Mouse (Mus musculus): ENCODE measurements around the gene Unc119. TPM values are rescaled to one million over a fixed set of nuclear protein-coding genes. Genes with fewer than 3 reads are reported as not detected.

Unc119 gene
- polyA plus RNA-seq, 1 experiment from 2014 or later = 48.1 TPM

GRCm38 (mm10) chr11:78396950-78397349, 53.7 kb downstream of the Unc119 start:
- H3K4me1 ChIP-seq (ENCODE audit: control insufficient read depth, insufficient read depth, low read length) = no peaks in the 10 kb centered on the region
- no peak overlapping the region for H3K27ac ChIP-seq (ENCODE audit: low read depth, low read length)
- no peaks in the 10 kb centered on the region for H3K9me3 ChIP-seq (replicated peaks; ENCODE audit: control insufficient read depth, low read length)
- peaks cover 13% of the 10 kb centered on the region for H3K27me3 ChIP-seq (ENCODE audit: control insufficient read depth, insufficient read depth, low read length)
- H3K9ac ChIP-seq (ENCODE audit: low read depth, low read length) = no peak overlapping the region
- ATAC-seq (replicated peaks; ENCODE audit: insufficient number of reproducible peaks, low FRiP score, low TSS enrichment) = no peak
- H3K4me3 ChIP-seq (ENCODE audit: low read depth, low read length) = 0 out of 2 replicates have a peak overlapping the region, but pooled peaks have one; percentile 8
- WGBS (ENCODE audit: insufficient replicate concordance) = 45% methylated on average over 11 of the region's 11 CpGs
- H3K4me2 ChIP-seq = peak overlapping the region; percentile 50
- no peaks in the 10 kb centered on the region for H3K36me3 ChIP-seq (ENCODE audit: control insufficient read depth, insufficient read depth, low read length)

DNA sequence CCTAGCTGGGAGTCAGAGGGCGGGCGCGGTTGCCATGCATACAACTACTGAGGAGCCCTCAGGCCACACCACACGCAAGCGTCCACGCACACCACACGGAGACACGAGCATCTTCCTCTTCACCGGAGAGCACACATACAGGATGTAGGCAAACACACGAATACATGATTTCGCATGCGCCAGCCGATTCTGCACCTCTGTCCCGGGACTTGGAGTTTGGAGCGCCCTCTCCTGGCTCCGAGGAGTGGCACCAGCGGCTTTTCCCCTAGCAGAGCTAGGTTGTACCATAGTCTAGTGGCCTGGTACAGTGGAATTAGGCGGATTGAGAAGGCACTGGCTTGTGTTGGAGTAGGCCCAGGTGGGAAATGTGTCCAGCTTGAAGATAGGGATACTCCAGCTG, 54.1 kb downstream of the Unc119 start:
- no peak overlapping the region for H3K27ac ChIP-seq (ENCODE audit: low read depth, low read length)
- no peaks in the 10 kb centered on the region for H3K4me1 ChIP-seq (ENCODE audit: control insufficient read depth, insufficient read depth, low read length)
- no peak overlapping the region for H3K9ac ChIP-seq (ENCODE audit: low read depth, low read length)
- H3K4me2 ChIP-seq = peak overlapping the region; percentile 50
- peaks cover 13% of the 10 kb centered on the region for H3K27me3 ChIP-seq (ENCODE audit: control insufficient read depth, insufficient read depth, low read length)
- 0 out of 2 replicates have a peak overlapping the region, but pooled peaks have one; percentile 8 for H3K4me3 ChIP-seq (ENCODE audit: low read depth, low read length)
- WGBS (ENCODE audit: insufficient replicate concordance) = 11% methylated on average over 18 of the region's 18 CpGs
- H3K9me3 ChIP-seq (replicated peaks; ENCODE audit: control insufficient read depth, low read length) = no peaks in the 10 kb centered on the region
- H3K36me3 ChIP-seq (ENCODE audit: control insufficient read depth, insufficient read depth, low read length) = no peaks in the 10 kb centered on the region
- no peak for ATAC-seq (replicated peaks; ENCODE audit: insufficient number of reproducible peaks, low FRiP score, low TSS enrichment)

GRCm38 (mm10) chr11:78398212-78398611, 54.9 kb downstream of the Unc119 start:
- Histone ChIP-seq H3K36me3 (ENCODE audit: control insufficient read depth, insufficient read depth, low read length) (no peaks in the 10 kb centered on the region), H3K9me3 (replicated peaks; ENCODE audit: control insufficient read depth, low read length) (no peaks in the 10 kb centered on the region), H3K27ac (ENCODE audit: low read depth, low read length) (no peak overlapping the region), H3K4me2 (no peak overlapping the region), H3K27me3 (ENCODE audit: control insufficient read depth, insufficient read depth, low read length) (peaks cover 13% of the 10 kb centered on the region), H3K9ac (ENCODE audit: low read depth, low read length) (no peak overlapping the region), H3K4me1 (ENCODE audit: control insufficient read depth, insufficient read depth, low read length) (no peaks in the 10 kb centered on the region), H3K4me3 (ENCODE audit: low read depth, low read length) (no peak overlapping the region)
- no peak for ATAC-seq (replicated peaks; ENCODE audit: insufficient number of reproducible peaks, low FRiP score, low TSS enrichment)
- 69% methylated on average over 6 of the region's 6 CpGs for WGBS (ENCODE audit: insufficient replicate concordance)

Other genes starting within 250 kb of the Unc119 start
- 22.4 and 26.9 TPM in 2 replicates for gene Fam222b, start 248.8 kb upstream of the Unc119 start, polyA plus RNA-seq (2014; fragmentation: Nextera tagmentation; extraction: Ambion mirVana)
- 34.2 and 38.4 TPM in 2 replicates for gene Traf4, start 177.9 kb upstream of the Unc119 start, polyA plus RNA-seq (2014; fragmentation: Nextera tagmentation; extraction: Ambion mirVana)
- 9.9 and 10.6 TPM in 2 replicates for gene Nek8, start 166.8 kb upstream of the Unc119 start, polyA plus RNA-seq (2014; fragmentation: Nextera tagmentation; extraction: Ambion mirVana)
- 16.1 and 16.3 TPM in 2 replicates for gene Tlcd1, start 166.8 kb upstream of the Unc119 start, polyA plus RNA-seq (2014; fragmentation: Nextera tagmentation; extraction: Ambion mirVana)
- 1,064 and 1,178 TPM in 2 replicates for gene Rpl23a, start 159.9 kb upstream of the Unc119 start, polyA plus RNA-seq (2014; fragmentation: Nextera tagmentation; extraction: Ambion mirVana)
- gene Rab34, start 155.1 kb upstream of the Unc119 start, polyA plus RNA-seq (2014; fragmentation: Nextera tagmentation; extraction: Ambion mirVana) = 62.2 and 62.5 TPM in 2 replicates
- gene Proca1, start 150.1 kb upstream of the Unc119 start, polyA plus RNA-seq (2014; fragmentation: Nextera tagmentation; extraction: Ambion mirVana) = 4.2 TPM in 2 replicates
- 50.2 and 55.1 TPM in 2 replicates for gene Sdf2, start 97.7 kb upstream of the Unc119 start, polyA plus RNA-seq (2014; fragmentation: Nextera tagmentation; extraction: Ambion mirVana)
- gene Supt6, start 97.5 kb upstream of the Unc119 start, polyA plus RNA-seq (2014; fragmentation: Nextera tagmentation; extraction: Ambion mirVana) = 15.2 and 22.2 TPM in 2 replicates
- 69.4 and 86.5 TPM in 2 replicates for gene 2610507B11Rik, start 81.7 kb upstream of the Unc119 start, polyA plus RNA-seq (2014; fragmentation: Nextera tagmentation; extraction: Ambion mirVana)
- gene BC030499, start 52.6 kb upstream of the Unc119 start, polyA plus RNA-seq (2014; fragmentation: Nextera tagmentation; extraction: Ambion mirVana) = 0.17 TPM in 1 of 2 replicates, not detected in the other
- gene Spag5, start 42.0 kb upstream of the Unc119 start, polyA plus RNA-seq (2014; fragmentation: Nextera tagmentation; extraction: Ambion mirVana) = 31.7 and 32.8 TPM in 2 replicates
- 11.2 and 12.4 TPM in 2 replicates for gene Aldoc, start 20.5 kb upstream of the Unc119 start, polyA plus RNA-seq (2014; fragmentation: Nextera tagmentation; extraction: Ambion mirVana)
- gene Pigs, start 15.1 kb upstream of the Unc119 start, polyA plus RNA-seq (2014; fragmentation: Nextera tagmentation; extraction: Ambion mirVana) = 58.7 and 61.8 TPM in 2 replicates
- gene Foxn1, start 43.1 kb downstream of the Unc119 start, polyA plus RNA-seq (2014; fragmentation: Nextera tagmentation; extraction: Ambion mirVana) = 0.07 and 0.29 TPM in 2 replicates
- gene Slc13a2, start 78.7 kb downstream of the Unc119 start, polyA plus RNA-seq (2014; fragmentation: Nextera tagmentation; extraction: Ambion mirVana) = not detected in 2 replicates
- 7.8 and 8.0 TPM in 2 replicates for gene Slc46a1, start 122.2 kb downstream of the Unc119 start, polyA plus RNA-seq (2014; fragmentation: Nextera tagmentation; extraction: Ambion mirVana)
- 0.39 and 0.46 TPM in 2 replicates for gene Sarm1, start 154.3 kb downstream of the Unc119 start, polyA plus RNA-seq (2014; fragmentation: Nextera tagmentation; extraction: Ambion mirVana)
- gene Vtn, start 155.6 kb downstream of the Unc119 start, polyA plus RNA-seq (2014; fragmentation: Nextera tagmentation; extraction: Ambion mirVana) = 0.54 and 4.6 TPM in 2 replicates
- gene Sebox, start 160.0 kb downstream of the Unc119 start, polyA plus RNA-seq (2014; fragmentation: Nextera tagmentation; extraction: Ambion mirVana) = not detected in 2 replicates
- gene Tmem199, start 168.7 kb downstream of the Unc119 start, polyA plus RNA-seq (2014; fragmentation: Nextera tagmentation; extraction: Ambion mirVana) = 57.0 and 63.9 TPM in 2 replicates
- 130 and 154 TPM in 2 replicates for gene Poldip2, start 168.7 kb downstream of the Unc119 start, polyA plus RNA-seq (2014; fragmentation: Nextera tagmentation; extraction: Ambion mirVana)
- 81.1 and 92.5 TPM in 2 replicates for gene Tnfaip1, start 192.8 kb downstream of the Unc119 start, polyA plus RNA-seq (2014; fragmentation: Nextera tagmentation; extraction: Ambion mirVana)
- gene Ift20, start 192.9 kb downstream of the Unc119 start, polyA plus RNA-seq (2014; fragmentation: Nextera tagmentation; extraction: Ambion mirVana) = 107 and 114 TPM in 2 replicates
- 82.4 and 88.3 TPM in 2 replicates for gene Tmem97, start 207.3 kb downstream of the Unc119 start, polyA plus RNA-seq (2014; fragmentation: Nextera tagmentation; extraction: Ambion mirVana)